Mouse (Mus musculus) heart, embryonic 13.5 days (tissue): Measurements from ENCODE around the gene Pdzd4. TPM values are rescaled to one million over a fixed set of nuclear protein-coding genes. Genes with fewer than 3 reads are reported as not detected.

Source experiments
- ATAC-seq: fragments of 200-750 bp; cut with Nextera tagmentation; 2 replicates; pipeline ENCODE4 v1.8.0; 2017; ENCODE audit warnings: moderate TSS enrichment; ENCODE audit not compliant: insufficient number of reproducible peaks, low FRiP score, low TSS enrichment; ENCODE audit errors: extremely low read depth
- H3K27ac ChIP-seq: fragments of 300-500 bp; sonication (generic); replicated peaks from 2 replicates; pipeline ENCODE4 v1.5.1; 2015; ENCODE audit warnings: moderate library complexity, mild to moderate bottlenecking, inconsistent platforms
- H3K27me3 ChIP-seq: fragments of 300-500 bp; sonication (generic); replicated peaks from 2 replicates; pipeline ENCODE4 v1.6.1; 2015; ENCODE audit warnings: mild to moderate bottlenecking, inconsistent platforms
- H3K36me3 ChIP-seq: fragments of 300-500 bp; sonication (generic); 2 replicates; pipeline ENCODE4 v1.6.1; 2015; ENCODE audit warnings: mild to moderate bottlenecking, inconsistent platforms
- H3K4me1 ChIP-seq: fragments of 300-500 bp; sonication (generic); 2 replicates; pipeline ENCODE4 v1.6.1; 2015; ENCODE audit warnings: inconsistent platforms
- H3K4me2 ChIP-seq: fragments of 300-500 bp; sonication (generic); 2 replicates; pipeline ENCODE4 v1.6.1; 2015; ENCODE audit warnings: inconsistent platforms, mild to moderate bottlenecking, moderate library complexity
- H3K4me3 ChIP-seq: fragments of 300-500 bp; sonication (generic); 2 replicates; pipeline ENCODE4 v1.5.1; 2015; ENCODE audit warnings: moderate library complexity, mild to moderate bottlenecking, inconsistent platforms
- H3K9ac ChIP-seq: fragments of 300-500 bp; sonication (generic); 2 replicates; pipeline ENCODE4 v1.6.1; 2015; ENCODE audit warnings: inconsistent platforms, mild to moderate bottlenecking, moderate library complexity
- H3K9me3 ChIP-seq: fragments of 300-500 bp; sonication (generic); 2 replicates; pipeline ENCODE4 v1.6.1; 2016; ENCODE audit warnings: inconsistent platforms
- WGBS: fragments of 180-500 bp; shearing (Covaris S2); methylation state at CpG from one replicate; pipeline ENCODE4 v1.1.7; 2015; ENCODE audit warnings: mixed read lengths; 5-methylcytosine and 5-hydroxymethylcytosine counted together
- polyA plus RNA-seq: library from polyadenylated mRNA; unstranded; fragments of >200 nt; fragmentation: Nextera tagmentation; extraction: Ambion mirVana; gene quantifications from 2 replicates; pipeline ENCODE4 v1.2.1, GENCODE M21; 2015

Pdzd4 gene
- 0.27 and 0.34 TPM in 2 replicates for polyA plus RNA-seq

GRCm38 (mm10) chrX:73824185-73825151, at the start of gene Pdzd4:
Gene Pdzd4, minus strand, starts transcription at chrX:73824969.
- Histone ChIP-seq H3K27me3 (peaks cover 46% of the 10 kb centered on the region), H3K4me3 (peak within 1 kb of the TSS; percentile 65), H3K4me1 (peaks cover 4% of the 10 kb centered on the region; the same call in 1 of the 2 replicates), H3K36me3 (no peaks in the 10 kb centered on the region), H3K27ac (no peak within 1 kb of the TSS), H3K4me2 (peak within 1 kb of the TSS; percentile 82), H3K9me3 (no peaks in the 10 kb centered on the region), H3K9ac (peak within 1 kb of the TSS; percentile 84)
- WGBS, result 9% methylated on average over 54 of the region's 84 CpGs
- peak; percentile 70 for ATAC-seq

GRCm38 (mm10) chrX:73871956-73872355, 47.2 kb upstream of the Pdzd4 start:
- Histone ChIP-seq H3K4me1 (no peaks in the 10 kb centered on the region), H3K27ac (no peak overlapping the region), H3K4me3 (no peak overlapping the region), H3K4me2 (no peak overlapping the region), H3K9ac (no peak overlapping the region), H3K27me3 (peaks cover 27% of the 10 kb centered on the region), H3K9me3 (no peaks in the 10 kb centered on the region), H3K36me3 (no peaks in the 10 kb centered on the region)
- ATAC-seq, result no peak
- 29% methylated on average over 1 of the region's 1 CpGs for WGBS

DNA sequence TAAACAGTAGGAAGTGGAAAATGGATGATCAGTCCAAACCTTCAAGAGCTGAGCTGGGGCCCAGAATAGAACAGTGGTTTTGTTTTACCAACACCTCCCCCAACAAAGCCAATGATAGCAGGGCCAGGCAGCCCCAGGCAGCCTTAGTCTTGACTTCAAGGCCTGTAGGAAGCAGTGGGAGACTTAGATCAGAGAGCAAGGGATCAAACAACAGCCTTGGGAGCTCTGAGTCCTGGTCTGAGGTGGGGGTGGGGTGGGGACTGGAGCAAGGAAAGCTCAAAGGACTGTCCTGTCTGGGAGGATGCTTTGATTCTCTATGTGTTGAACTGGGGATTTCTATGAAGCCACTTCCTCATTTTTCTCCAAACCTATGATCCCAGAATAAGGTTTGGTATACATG, 46.7 kb upstream of the Pdzd4 start:
- Histone ChIP-seq H3K27me3 (peaks cover 23% of the 10 kb centered on the region), H3K4me2 (no peak overlapping the region), H3K4me1 (no peaks in the 10 kb centered on the region), H3K4me3 (no peak overlapping the region), H3K9ac (no peak overlapping the region), H3K9me3 (no peaks in the 10 kb centered on the region), H3K27ac (no peak overlapping the region), H3K36me3 (no peaks in the 10 kb centered on the region)
- no peak for ATAC-seq

DNA sequence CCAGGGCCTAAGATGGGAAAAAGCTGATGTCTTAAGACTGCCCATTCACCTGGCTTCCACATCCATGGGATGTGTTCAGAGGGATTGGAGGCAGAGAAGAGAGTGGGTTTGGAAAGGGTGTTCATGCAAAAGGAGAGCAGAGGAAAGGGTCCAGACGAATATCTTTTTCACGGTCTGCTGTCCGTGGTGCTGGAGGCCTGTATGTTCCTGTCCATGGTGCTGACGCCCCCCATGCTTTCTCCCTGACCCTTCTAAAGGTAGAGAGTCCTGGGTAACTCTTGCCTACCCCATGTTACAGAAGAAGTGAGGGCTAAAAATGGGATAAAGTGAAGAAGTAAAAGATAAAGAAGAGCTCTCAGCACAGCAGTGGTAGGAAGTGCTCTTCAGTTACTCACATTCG, 44.6 kb upstream of the Pdzd4 start:
- Histone ChIP-seq H3K4me1 (no peaks in the 10 kb centered on the region), H3K36me3 (no peaks in the 10 kb centered on the region), H3K4me3 (no peak overlapping the region), H3K27ac (no peak overlapping the region), H3K9ac (no peak overlapping the region), H3K27me3 (peaks cover 6% of the 10 kb centered on the region; the same call in 1 of the 2 replicates), H3K9me3 (no peaks in the 10 kb centered on the region), H3K4me2 (no peak overlapping the region)
- 4% methylated on average over 5 of the region's 5 CpGs for WGBS
- no peak for ATAC-seq

- Histone ChIP-seq H3K27ac (no peak overlapping the region), H3K4me2 (no peak overlapping the region), H3K27me3 (peaks cover 5% of the 10 kb centered on the region), H3K4me1 (no peaks in the 10 kb centered on the region), H3K9me3 (no peaks in the 10 kb centered on the region), H3K4me3 (no peak overlapping the region), H3K36me3 (no peaks in the 10 kb centered on the region), H3K9ac (no peak overlapping the region)
- ATAC-seq, result no peak
- 64% methylated on average over 1 of the region's 1 CpGs for WGBS
These were observed 43.1 kb upstream of the Pdzd4 start for GRCm38 (mm10) chrX:73867852-73868251.

- Histone ChIP-seq H3K27ac (no peak overlapping the region), H3K27me3 (peaks cover 5% of the 10 kb centered on the region), H3K36me3 (no peaks in the 10 kb centered on the region), H3K9me3 (no peaks in the 10 kb centered on the region), H3K4me2 (no peak overlapping the region), H3K4me3 (no peak overlapping the region), H3K4me1 (no peaks in the 10 kb centered on the region), H3K9ac (no peak overlapping the region)
- 20% methylated on average over 3 of the region's 3 CpGs for WGBS
- ATAC-seq, result no peak
These were observed 42.5 kb upstream of the Pdzd4 start for GRCm38 (mm10) chrX:73867256-73867655.

GRCm38 (mm10) chrX:73864692-73865091, 39.9 kb upstream of the Pdzd4 start:
- H3K27ac ChIP-seq, result no peak overlapping the region
- no peak overlapping the region for H3K9ac ChIP-seq
- H3K36me3 ChIP-seq, result no peaks in the 10 kb centered on the region
- ATAC-seq, result no peak
- H3K9me3 ChIP-seq, result no peaks in the 10 kb centered on the region
- H3K4me1 ChIP-seq, result no peaks in the 10 kb centered on the region
- no peak overlapping the region for H3K4me2 ChIP-seq
- H3K27me3 ChIP-seq, result peaks cover 9% of the 10 kb centered on the region
- no peak overlapping the region for H3K4me3 ChIP-seq
- WGBS, result 56% methylated on average over 3 of the region's 3 CpGs

DNA sequence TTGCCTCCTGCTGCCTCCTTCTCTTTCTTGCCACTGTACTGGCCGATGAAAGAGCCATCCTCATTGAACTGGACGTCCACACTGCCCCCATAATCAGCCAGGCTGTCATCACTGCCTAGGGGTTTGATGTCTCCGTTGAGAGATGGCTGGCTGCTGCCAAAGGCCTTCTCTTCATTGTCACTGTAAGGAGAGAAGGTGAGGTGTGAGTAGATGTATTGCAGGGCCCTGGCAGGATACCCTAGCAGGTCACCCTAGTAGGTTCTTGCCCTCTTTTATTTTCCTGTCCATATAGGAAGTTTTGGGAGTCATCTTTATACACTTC, 30.3 kb upstream of the Pdzd4 start:
- Histone ChIP-seq H3K4me3 (no peak overlapping the region), H3K27ac (no peak overlapping the region), H3K9me3 (no peaks in the 10 kb centered on the region), H3K9ac (no peak overlapping the region), H3K4me2 (no peak overlapping the region), H3K4me1 (no peaks in the 10 kb centered on the region; the same call in 1 of the 2 replicates), H3K36me3 (no peaks in the 10 kb centered on the region), H3K27me3 (peaks cover 4% of the 10 kb centered on the region; the same call in 1 of the 2 replicates)
- 21% methylated on average over 3 of the region's 3 CpGs for WGBS
- ATAC-seq, result no peak

GRCm38 (mm10) chrX:73854326-73855086, 29.7 kb upstream of the Pdzd4 start:
- WGBS, result 71% methylated on average over 9 of the region's 9 CpGs
- H3K4me3 ChIP-seq, result no peak overlapping the region
- peaks cover 4% of the 10 kb centered on the region; the same call in 1 of the 2 replicates for H3K27me3 ChIP-seq
- H3K4me1 ChIP-seq, result no peaks in the 10 kb centered on the region; the same call in 1 of the 2 replicates
- no peak for ATAC-seq
- H3K9ac ChIP-seq, result no peak overlapping the region
- H3K27ac ChIP-seq, result no peak overlapping the region
- H3K36me3 ChIP-seq, result no peaks in the 10 kb centered on the region
- H3K9me3 ChIP-seq, result no peaks in the 10 kb centered on the region
- H3K4me2 ChIP-seq, result no peak overlapping the region

DNA sequence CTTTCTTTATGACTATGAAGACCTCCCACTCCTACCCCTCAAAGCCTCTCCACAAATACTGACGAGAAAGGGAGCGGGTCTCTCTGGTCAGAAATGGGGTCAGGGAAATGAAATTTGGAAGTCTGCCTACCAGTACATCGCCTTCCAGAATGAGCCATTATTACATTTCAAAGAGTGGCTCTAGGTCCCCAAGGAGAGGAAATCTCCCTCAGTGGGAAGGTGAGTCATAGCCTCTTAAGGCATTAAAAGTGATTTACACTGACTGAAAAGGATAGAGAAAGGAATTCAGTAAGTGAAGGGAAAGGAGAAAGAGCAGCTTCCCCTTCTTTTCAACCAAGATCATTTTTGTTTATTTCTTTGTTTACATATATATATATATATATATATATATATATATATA, 11.9 kb upstream of the Pdzd4 start:
- ATAC-seq, result no peak
- Histone ChIP-seq H3K9me3 (no peaks in the 10 kb centered on the region), H3K4me3 (no peak overlapping the region), H3K27me3 (no peaks in the 10 kb centered on the region), H3K27ac (no peak overlapping the region), H3K4me1 (no peaks in the 10 kb centered on the region), H3K9ac (no peak overlapping the region), H3K4me2 (no peak overlapping the region), H3K36me3 (no peaks in the 10 kb centered on the region)
- 82% methylated on average over 3 of the region's 3 CpGs for WGBS

GRCm38 (mm10) chrX:73835731-73836130, 11.0 kb upstream of the Pdzd4 start:
- Histone ChIP-seq H3K4me3 (no peak overlapping the region), H3K27ac (no peak overlapping the region), H3K4me1 (no peaks in the 10 kb centered on the region), H3K27me3 (no peaks in the 10 kb centered on the region), H3K9ac (no peak overlapping the region), H3K4me2 (no peak overlapping the region), H3K36me3 (no peaks in the 10 kb centered on the region), H3K9me3 (no peaks in the 10 kb centered on the region)
- 77% methylated on average over 1 of the region's 1 CpGs for WGBS
- ATAC-seq, result no peak
